Mouse (Mus musculus) adrenal gland, postnatal 4 days (tissue): ENCODE results near the gene Igsf11. TPM values are rescaled to one million over a fixed set of nuclear protein-coding genes. Genes with fewer than 3 reads are reported as not detected.

Source experiments
- DNase-seq, 2 experiments: peaks; one replicate each; pipeline ENCODE4 v3.0.0; 2021 to 2022; ENCODE audit warnings: low spot score in 2 of 2, mixed read lengths in 2 of 2
- long read RNA-seq, 2 experiments: library from polyadenylated mRNA; stranded (forward); transcript quantifications; one replicate each; pipeline ENCODE4 v2.0.0; 2021
- total RNA-seq, 2 experiments: library from RNA; stranded (reverse); gene quantifications; 2 replicates each; pipeline ENCODE4 v1.2.3; 2021

Gene Igsf11
- 10 to 100 TPM; 53.7 to 56.3 TPM for total RNA-seq
- long read RNA-seq, experiment 1, transcript Igsf11-201 (7 exons, 3,443 nt): major isoform, 14 of 26 reads
- long read RNA-seq, experiment 1, partial matches to known transcripts: 0 of 26 reads
- long read RNA-seq, experiment 1, other reads (novel, unspliced or antisense): 12 of 26 reads
- long read RNA-seq, experiment 2, transcript Igsf11-201 (7 exons, 3,443 nt): major isoform, 23 of 37 reads
- long read RNA-seq, experiment 2, partial matches to known transcripts: 4 of 37 reads
- long read RNA-seq, experiment 2, other reads (novel, unspliced or antisense): 10 of 37 reads

DNA sequence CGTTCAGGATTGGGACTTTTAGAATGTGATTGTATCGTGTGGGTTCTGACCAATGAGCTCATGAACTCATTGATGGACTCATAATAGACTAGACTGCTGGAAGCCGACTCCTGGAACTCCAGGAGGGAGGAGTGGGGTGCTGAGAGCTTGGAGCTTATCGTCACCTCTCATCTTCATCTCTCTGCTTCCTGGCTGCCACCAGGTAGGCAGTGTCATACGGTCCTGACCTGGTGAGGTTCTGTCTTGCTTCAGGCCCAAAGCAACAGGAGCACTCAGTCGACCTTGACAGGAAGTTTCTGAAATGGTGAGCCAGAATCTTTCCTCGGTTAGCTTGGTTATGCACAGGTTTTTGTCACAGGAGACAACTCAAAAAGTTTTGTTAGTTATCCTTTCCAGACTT lies at the start of gene Igsf11:
Gene Igsf11 (plus strand): TSS at position 301 of the 400 bp plus-strand sequence.
- no peak for DNase-seq

DNA sequence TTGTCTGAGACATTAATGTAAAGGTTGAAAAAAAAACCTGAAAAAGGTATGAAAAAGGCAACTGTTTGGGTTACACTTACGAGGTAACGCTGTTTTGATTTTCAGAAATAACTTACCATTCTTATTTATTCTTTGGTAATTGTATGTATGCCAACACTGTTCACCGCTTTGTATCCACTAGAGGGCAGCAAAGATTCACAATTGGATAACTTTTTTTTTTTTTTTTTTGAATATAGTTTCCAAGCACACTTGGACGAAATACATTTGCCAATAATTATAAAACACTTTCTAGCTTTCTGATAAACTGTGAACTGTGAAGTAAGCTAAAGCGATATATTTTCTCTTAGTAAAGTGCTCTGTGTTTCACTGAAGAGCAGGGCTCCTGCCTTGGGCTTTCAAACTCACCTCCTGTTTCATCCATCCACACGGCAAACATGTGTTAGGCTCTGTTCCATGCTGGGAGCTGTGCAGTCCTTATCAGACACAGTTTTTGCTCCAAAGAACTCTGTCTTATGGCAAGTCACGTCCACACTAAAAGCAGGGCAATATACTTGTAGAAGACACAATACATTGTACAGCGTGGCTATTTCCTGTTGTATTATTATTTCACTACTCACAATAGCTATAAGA lies 34.2 kb upstream of the Igsf11 start:
- DNase-seq: no peak

DNA sequence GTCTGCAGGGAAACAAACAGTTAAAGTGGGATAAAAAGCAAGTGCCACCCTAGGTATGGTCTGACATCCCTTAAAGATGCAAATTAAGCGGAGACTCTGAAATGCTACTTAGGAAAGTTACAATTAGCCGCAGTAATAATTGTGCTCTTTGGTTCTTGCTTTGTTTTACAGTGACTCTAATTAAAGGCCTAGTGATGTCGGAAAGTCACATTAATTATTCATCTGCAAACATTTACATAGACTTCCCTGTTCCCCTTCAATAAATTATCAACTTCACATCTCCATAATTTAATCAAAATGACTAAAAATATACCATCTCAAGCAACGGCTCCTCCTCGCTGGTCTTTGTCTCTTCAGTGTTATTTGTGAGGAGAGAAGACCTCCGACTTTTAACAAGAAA lies 31.9 kb upstream of the Igsf11 start:
- DNase-seq: no peak

DNA sequence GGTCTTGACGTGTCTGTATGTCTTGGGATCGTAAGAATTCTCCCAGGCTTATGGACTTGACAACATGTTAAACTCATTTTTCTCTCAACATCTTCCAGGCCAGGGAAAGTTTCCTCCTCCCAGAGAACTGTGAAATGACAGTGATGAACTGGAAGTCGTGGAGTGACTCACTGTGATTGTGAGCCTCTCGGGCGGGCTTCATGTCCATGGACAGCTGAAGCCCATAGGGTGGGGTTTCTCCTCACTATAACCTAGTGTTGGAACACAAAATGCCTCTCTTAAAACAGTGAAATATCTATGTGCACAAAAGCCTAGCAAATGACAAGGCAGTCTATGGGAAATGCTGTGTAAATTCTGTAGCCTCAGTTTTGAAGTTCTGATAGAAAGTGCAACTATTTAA lies 28.1 kb upstream of the Igsf11 start:
- DNase-seq: no peak

DNA sequence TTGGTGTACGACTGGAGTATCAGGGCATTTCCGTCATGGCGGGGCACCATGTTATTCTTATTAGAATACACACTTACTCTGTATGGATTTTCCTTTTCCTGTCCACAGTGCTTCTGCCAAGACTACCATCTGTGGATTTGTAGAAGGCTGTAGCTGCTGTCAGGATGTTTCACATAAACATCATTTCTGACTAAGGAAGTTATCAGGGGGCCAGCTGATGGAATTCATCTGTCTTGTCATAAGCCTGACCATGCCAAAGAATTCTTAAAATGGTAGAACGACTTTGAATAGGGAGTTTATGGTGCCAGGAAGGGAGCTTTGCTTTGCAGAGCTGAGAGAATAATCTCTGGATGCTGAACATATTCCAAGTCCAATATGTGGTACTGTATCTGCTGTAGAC lies 19.2 kb upstream of the Igsf11 start:
- DNase-seq: no peak

DNA sequence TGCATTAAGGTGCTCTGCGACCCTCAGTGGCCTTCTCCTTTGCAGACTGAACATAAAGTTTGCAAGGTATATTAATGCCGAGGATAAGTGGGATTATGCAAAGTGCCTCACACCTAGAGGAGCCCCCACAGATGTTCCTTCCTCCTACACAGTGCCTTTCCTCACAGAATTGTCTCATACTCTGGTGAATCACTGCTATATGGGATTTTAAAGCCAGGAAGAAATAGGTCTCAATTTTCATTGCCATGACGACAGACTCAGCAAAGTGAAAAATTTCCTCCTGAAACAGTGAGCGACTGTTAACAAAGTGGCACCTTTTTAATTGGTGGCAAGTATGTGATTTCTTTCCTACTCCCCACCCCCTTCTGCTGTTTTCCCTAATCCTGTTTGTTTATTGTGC lies 18.0 kb upstream of the Igsf11 start:
- no peak for DNase-seq

DNA sequence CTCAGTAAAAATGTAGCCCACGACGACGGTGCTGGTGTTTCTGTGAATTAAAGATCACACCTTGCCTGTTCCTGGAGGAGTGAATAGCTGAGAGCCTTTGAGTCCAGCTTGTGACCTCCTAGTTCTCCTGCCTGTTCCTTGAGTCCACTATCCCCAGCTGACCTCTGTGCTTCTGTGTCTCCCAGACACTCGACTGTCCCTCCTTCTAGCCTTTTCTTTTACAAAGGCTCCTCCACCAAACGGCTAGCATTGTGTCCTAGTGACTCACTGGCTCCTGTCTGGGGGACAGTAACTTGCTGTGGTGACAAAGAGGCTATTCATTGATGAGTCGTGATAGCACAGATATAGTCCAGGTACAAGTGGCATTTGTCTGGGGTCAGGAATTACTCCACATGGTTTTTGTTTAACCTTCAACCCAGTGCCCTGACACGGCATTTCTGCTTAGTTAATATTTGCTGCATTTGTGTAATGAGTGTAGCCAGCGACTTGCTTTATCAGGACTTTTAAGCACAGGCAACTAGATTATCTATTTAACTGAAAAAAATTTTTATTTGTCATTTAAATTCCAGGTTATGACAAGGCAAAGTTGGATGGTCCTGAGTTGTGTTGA lies 6.5 kb downstream of the Igsf11 start:
- DNase-seq: no peak

DNA sequence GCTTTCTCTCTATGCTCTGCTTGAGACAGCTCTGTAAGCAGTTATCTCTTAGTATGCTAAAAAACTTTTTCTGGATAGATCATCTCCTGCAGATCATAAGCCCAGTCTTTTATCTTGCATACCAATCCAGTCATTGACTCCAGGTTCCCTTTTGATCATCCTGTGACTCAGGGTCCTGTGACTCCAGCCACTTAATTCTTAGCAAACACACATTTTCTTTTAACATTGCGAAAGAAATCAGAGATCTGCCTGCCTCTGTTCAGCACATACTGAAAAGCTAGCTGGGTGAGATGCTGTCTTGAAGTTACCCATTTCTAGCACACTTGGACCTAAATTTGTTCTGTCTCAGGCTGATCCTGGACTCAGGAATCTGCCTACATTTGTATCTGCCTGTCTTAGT lies 7.6 kb downstream of the Igsf11 start:
- no peak for DNase-seq

DNA sequence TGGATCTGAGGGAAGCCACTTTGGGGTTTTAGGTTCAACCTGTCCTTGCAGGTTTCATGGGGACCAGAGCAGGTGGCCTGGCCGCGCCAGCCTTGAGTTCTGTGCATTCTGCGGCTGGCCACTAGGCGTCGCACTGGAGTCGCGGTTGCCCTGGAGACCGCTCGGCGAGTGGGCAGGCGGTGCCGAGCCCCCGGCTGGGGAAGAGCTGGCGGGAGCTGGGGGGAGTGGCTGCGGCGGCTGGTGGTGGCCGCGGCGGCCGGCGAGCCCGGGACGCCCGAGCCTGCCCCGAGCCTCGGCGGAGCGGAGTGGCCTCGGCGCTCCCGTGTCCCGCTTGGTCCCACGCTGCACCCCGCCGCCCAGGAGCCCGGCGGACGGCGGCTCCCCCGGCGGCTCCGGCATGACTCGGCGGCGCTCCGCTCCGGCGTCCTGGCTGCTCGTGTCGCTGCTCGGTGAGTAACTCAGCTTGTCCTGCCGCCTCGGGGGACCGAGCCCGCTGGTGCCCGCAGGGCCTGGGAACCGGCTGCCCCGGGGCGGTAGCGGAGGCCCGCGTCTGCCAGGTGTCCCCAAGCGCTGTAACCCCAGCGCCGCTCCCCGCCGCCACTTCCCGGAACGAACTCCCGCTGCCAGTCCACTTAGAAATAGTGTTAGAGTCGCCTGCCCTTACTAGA lies 9.8 kb downstream of the Igsf11 start:
- peak; percentile 78 to 87 for DNase-seq

DNA sequence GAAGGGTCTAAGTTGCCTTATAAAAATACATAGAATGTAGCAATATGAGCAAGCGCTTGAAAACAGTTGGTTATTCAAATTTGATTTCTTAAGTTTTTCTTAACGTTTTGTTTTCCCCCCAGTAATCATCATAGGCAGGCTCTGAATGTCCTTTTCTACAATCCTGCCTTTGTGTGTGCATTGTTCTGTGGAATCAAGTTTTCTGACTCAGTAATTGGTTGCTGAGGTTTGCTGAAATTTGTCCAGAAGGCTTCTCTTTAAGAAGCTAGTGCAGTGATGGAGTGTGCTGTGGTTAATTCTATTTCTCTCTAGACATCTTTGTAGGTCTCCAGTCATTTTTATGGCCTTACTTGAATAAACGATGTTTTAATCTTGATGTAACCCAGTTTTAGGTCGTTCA lies 10.5 kb downstream of the Igsf11 start:
- DNase-seq: no peak

DNA sequence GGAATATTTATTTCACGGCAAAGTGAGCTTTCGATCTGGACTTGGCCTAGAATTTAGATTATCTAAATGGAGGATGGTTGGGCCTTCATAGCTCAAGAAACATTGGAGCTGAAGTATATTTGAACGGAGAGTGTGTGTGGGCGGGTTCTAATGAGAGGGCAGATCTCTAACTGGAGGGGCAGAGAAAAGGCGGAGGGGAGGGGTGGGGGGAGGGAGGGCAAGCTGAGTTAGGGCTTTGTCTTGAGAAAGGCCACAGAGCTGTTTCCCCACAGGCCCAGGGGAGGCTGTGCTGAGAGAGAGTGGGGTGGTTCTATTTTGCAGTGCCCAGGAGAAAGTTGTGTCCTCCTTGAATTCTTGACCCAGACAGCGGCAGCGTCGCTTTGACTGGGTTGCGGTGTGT lies 11.7 kb downstream of the Igsf11 start:
- DNase-seq: no peak

DNA sequence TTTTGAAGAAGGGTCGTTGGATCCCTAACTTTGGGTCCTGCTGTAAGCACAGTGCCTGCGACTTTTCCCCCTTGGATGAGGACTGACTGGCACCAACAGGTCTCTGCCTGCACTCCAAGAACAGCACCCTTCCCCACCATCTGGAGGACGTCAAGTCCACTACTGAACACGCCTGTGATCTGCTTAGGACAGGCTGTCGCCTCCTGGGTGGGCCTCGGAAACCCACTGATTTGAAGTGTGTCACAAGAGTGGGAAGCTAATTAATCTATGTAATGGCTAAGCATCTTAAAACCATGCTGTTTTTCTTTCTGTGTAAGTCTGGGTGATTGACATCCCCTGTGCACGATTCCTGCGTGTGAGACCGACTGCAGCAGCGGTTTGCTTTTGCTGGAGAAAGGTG lies 13.4 kb downstream of the Igsf11 start:
- no peak for DNase-seq

DNA sequence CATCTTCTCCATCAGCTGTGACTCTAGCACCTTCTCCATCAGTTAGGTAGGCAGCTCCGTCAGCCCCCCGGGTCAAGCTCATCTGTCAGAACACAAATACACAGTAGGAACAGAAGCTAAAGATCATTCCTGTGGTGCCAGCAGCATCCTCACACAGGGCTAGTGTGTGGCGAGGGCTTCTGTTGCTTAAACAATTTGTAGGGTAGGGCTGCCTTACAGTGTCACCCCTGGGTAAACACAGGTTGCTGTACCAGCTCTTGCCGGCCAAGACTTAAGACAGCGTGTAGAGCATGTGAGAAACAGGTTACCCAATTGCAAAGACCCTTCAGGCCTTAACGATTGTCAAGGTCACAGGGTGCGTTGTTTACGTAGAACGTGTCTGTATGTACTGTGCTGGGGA lies 15.8 kb downstream of the Igsf11 start:
- DNase-seq: no peak

DNA sequence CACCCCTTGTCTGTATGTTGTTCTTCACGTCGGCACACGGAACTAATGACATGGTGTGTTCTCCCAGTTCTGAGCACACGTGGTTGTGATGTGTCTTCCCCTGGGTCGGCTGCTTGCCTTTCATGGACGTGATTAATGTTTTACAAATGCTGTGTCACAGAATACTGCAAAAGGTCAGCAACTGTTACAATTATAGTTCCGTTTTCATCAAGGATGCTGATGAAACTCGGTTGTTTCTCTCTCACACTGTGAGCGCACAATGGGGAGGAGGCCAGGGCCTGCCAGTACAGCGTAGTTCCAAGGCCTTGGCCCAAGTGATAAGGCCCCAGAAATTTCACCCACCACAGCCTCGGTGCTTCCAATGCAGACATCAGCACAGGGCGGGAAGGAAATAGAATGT lies 17.0 kb downstream of the Igsf11 start:
- DNase-seq: peak in 1 of 2 experiments; percentile 20

DNA sequence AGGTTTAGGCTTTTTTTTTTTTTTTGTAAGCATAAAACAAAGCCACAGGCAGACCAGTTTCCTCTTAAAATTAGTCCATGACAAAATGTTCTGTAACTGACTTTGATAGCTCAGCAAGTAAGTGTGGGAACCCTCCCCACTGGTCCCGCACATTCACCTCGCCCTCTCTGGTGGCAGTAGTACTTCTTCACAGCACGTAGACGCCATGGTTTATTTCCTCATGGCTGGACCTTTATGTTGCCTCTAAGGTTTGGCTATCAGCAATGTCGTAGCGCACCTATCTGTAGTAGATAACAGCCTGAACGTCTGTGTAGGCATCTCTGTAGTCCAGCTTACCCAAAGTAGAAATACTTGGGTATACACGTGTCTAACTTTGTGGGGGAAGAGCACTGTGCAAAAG lies 17.6 kb downstream of the Igsf11 start:
- DNase-seq: no peak

DNA sequence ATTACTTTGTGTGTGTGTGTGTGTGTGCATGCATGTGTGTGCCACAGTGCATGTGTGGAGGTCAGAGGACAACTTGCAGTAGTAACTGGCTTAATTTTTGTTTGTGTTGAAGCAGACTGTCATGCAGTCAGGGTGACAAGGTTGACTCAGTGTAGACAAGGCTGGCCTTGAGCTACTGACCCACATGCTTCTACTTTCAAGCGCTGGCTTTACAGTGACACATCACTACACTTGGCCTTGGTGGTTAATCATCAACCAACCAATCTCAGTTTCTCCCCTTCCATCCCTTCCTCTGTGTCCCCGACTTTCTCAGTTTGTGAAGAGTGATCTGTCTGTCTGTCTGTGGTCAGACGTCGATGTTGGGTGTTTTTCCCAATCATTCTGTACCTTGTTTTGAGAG lies 23.0 kb downstream of the Igsf11 start:
- no peak for DNase-seq

DNA sequence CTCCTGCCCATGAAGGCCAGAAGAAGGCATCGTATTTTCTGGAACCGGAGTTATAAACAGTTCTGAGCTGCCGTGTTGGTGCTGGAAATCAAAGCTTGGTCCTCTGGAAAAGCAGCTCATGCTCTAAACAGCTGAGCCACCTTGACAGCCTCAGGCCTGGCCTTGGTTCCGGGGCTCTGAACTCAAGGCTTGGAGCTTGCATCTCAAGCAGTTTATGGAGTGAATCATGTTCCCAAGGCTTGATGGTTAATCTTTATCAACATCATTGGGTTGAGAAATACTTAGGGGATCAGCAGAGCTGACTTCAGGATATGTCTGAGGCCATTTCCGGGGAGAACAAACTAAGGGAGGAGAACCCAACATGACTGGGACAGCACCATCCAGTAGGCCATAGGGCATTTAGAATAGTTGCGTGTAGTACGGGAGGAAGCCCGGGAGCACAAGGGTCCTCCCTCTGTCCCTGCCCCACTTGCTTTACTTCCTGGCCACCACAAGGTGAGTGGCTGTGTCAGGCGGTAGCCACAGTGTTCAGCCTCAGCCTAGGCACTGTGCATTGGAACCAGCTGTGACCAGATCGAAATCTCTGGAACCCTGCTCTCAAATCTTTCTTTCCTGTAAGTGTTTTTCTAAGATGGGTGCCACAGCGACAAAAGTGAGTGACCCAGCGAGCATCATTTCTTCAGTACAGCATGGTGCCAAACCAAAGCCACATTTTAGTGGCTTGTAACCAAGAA lies 23.7 kb downstream of the Igsf11 start:
- no peak for DNase-seq

DNA sequence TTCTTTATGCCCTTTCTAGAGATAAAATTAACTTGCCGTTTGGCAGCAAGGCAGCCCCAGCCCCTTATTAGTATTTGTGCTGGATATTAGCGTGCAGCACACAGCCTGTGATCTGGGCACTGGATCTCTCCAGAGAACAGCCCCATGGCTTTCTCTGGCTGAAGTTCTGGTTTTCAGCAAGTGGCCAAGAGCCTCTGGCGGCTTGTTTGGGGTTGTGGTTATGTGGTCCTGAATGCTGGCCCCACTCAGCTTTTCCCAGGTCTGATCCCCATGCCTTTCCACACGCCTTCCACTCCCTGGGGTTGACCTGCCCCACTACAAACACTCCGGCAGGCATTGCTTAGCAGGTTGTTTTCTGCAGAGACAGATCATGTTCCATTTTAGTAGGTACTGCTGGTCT lies 24.4 kb downstream of the Igsf11 start:
- DNase-seq: no peak

DNA sequence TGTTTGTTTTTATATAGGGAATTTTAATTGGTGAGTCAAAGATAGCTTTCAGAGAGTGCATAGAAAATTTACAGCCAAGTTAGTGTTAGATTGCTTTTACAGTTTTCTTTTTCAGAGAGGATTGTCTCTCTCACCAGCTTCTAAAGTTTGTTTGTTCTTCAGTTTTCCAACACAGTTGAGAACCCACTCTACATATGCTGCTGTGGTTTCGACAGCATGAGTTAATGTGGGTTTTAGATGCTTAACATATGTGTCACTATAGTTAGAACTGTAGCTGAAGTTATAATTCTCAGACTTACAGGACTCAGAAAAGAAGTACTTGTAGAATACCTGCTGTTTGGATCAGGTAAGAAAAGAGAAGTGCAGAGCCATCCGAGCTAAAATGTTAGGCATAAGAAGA lies 25.6 kb downstream of the Igsf11 start:
- no peak for DNase-seq

DNA sequence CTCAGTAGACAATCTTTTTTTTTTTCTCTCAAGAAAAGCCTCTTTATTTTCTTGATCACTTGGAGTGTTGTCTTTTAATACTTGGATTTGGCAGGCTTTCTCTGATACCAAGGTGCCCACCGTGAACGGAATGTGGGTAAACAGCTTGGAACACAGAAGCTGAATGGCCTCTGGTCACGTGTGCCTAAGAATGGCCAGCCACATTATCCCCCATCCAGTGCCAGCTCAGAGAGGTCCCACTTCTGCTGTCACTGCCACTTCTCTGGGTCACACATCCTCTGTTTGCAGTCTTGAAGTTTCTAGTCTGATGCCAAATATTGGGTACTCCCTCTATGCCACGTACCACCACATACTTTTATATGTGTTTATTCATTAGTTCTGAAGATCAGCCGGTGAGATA lies 28.0 kb downstream of the Igsf11 start:
- no peak for DNase-seq

DNA sequence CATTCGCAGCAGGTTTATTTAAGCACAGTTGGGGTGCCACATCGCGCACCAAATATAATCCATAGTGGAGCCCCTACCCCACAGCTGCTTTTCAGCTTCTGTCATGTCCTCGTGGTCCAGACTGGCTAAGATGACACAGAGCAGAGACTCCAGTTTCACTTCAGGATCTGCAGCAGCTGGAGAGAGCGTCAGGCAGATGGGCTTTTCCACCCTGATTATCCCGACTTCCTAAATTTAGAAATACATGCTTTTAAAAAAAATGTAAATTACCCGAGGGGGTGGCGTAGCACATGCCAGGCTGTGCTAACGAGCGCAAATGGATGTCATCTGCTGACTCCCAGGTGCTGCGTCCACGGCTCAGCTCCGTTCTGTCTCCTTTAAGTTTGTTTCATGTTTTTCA lies 32.5 kb downstream of the Igsf11 start:
- DNase-seq: no peak

DNA sequence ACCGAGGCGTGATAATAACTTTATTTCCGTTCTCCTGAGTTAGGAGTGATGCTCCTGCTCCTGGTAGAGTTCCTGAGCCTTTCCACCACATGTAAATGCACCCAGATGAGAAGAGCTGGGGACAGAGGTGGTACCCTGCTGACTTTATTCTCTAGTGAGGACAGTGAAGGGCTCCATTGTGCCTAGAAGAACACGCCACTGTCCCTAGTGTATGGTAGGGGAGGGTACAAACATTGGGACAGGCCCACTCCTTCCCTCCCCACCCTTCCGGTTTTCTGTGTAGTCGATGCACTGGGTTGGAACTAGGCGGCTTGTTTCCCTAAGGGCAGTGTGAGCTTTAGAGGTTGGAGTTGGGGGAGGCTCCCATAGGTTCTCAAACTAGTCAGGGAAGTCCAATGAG lies 36.3 kb downstream of the Igsf11 start:
- no peak for DNase-seq
